Mouse (Mus musculus) forebrain, postnatal 0 days (tissue): ENCODE measurements around the gene Srpk2. TPM values are rescaled to one million over a fixed set of nuclear protein-coding genes. Genes with fewer than 3 reads are reported as not detected.
A peak's percentile ranks its signal among the peaks of the same experiment; 100 is the strongest.
"Not testable (repeated sequence)": the region's sequence is repeated elsewhere in the genome, so short reads cannot be mapped to it uniquely, and the experiment has no call there.

Source experiments
- ATAC-seq: fragments of 200-750 bp; cut with Nextera tagmentation; 2 replicates; pipeline ENCODE4 v1.8.0; 2017; ENCODE audit warnings: mild to moderate bottlenecking, moderate library complexity
- DNase-seq: peaks from one replicate; pipeline ENCODE4 v3.0.0-alpha.2; 2015
- H3K27ac ChIP-seq: fragments of 300-500 bp; sonication (generic); 2 replicates; pipeline ENCODE4 v1.5.1; 2014; ENCODE audit warnings: low read depth, mild to moderate bottlenecking, antibody characterized with exemption, low read length, moderate library complexity, mixed read lengths
- H3K27me3 ChIP-seq: fragments of 300-500 bp; sonication (generic); 2 replicates; pipeline ENCODE4 v1.6.1; 2014; ENCODE audit warnings: mild to moderate bottlenecking, low read length, mixed read lengths; ENCODE audit not compliant: insufficient read depth
- H3K36me3 ChIP-seq: fragments of 300-500 bp; sonication (generic); 2 replicates; pipeline ENCODE4 v1.6.1; 2014; ENCODE audit warnings: mild to moderate bottlenecking, moderate library complexity; ENCODE audit not compliant: insufficient read depth
- H3K4me1 ChIP-seq: fragments of 300-500 bp; sonication (generic); 2 replicates; pipeline ENCODE4 v1.6.1; 2014; ENCODE audit warnings: antibody characterized with exemption; ENCODE audit not compliant: insufficient read depth
- H3K4me2 ChIP-seq: fragments of 300-500 bp; sonication (generic); 2 replicates; pipeline ENCODE4 v1.6.1; 2014; ENCODE audit warnings: low read depth, mild to moderate bottlenecking, moderate library complexity
- H3K4me3 ChIP-seq: fragments of 300-500 bp; sonication (generic); 2 replicates; pipeline ENCODE4 v1.5.1; 2014; ENCODE audit warnings: low read depth, low read length, mixed read lengths
- H3K9ac ChIP-seq: fragments of 300-500 bp; sonication (generic); 2 replicates; pipeline ENCODE4 v1.6.1; 2014; ENCODE audit warnings: mild to moderate bottlenecking
- H3K9me3 ChIP-seq: fragments of 300-500 bp; sonication (generic); 2 replicates; pipeline ENCODE4 v1.6.1; 2016; ENCODE audit warnings: low read length
- CTCF ChIP-seq: sonication (generic); IDR thresholded peaks from 2 replicates; pipeline ENCODE4 v1.5.1; 2016; ENCODE audit warnings: antibody characterized with exemption, control low read depth, low read depth
- WGBS: fragments of 180-500 bp; shearing (Covaris S2); extraction: QIAGEN DNeasy Blood & Tissue Kit; methylation state at CpG from one replicate; pipeline ENCODE4 v1.1.7; 2014; 5-methylcytosine and 5-hydroxymethylcytosine counted together
- polyA plus RNA-seq: library from polyadenylated mRNA; unstranded; fragments of >200 nt; fragmentation: Nextera tagmentation; extraction: Ambion mirVana; gene quantifications from 2 replicates; pipeline ENCODE4 v1.2.1, GENCODE M21; 2015
- total RNA-seq: library from RNA; depleted of rRNA; stranded (reverse); fragments of >200 nt; gene quantifications from 2 replicates; pipeline ENCODE4 v1.2.3, GENCODE M21; 2014

Gene Srpk2
- total and polyA plus RNA-seq, 2 experiments from 2014 or later: 88.8 to 144 TPM

- Histone ChIP-seq H3K9me3 (no peaks in the 10 kb centered on the region), H3K27me3 (no peaks in the 10 kb centered on the region), H3K27ac (0 out of 2 replicates have a peak overlapping the region, but pooled peaks have one; percentile 1), H3K4me1 (no peaks in the 10 kb centered on the region), H3K4me3 (peak overlapping the region; percentile 62), H3K4me2 (peak overlapping the region; percentile 84), H3K9ac (peak overlapping the region; percentile 72), H3K36me3 (no peaks in the 10 kb centered on the region)
- peak; percentile 45 for TF ChIP-seq CTCF
- DNase-seq (peak; percentile 44), ATAC-seq (peak; percentile 95)
- WGBS: 4% methylated on average over 60 of the region's 60 CpGs
Observed at GRCm38 (mm10) chr5:23712130-23713001, 27.9 kb upstream of the Srpk2 start.

GRCm38 (mm10) chr5:23711671-23712129 is 27.3 kb upstream of the Srpk2 start:
- H3K4me2 ChIP-seq: peak overlapping the region; percentile 84
- not testable (repeated sequence) for H3K4me1 ChIP-seq, H3K27me3 ChIP-seq, H3K9me3 ChIP-seq, H3K36me3 ChIP-seq
- 33% methylated on average over 6 of the region's 6 CpGs for WGBS
- peak overlapping the region; percentile 62 for H3K4me3 ChIP-seq
- 0 out of 2 replicates have a peak overlapping the region, but pooled peaks have one; percentile 1 for H3K27ac ChIP-seq
- peak; percentile 64 for DNase-seq
- H3K9ac ChIP-seq: peak overlapping the region; percentile 72
- ATAC-seq: peak; percentile 66; the same call in 1 of the 2 replicates
- TF ChIP-seq CTCF: peak; percentile 64

- Histone ChIP-seq H3K4me1 (no peaks in the 10 kb centered on the region), H3K36me3 (no peaks in the 10 kb centered on the region), H3K4me3 (no peak overlapping the region), H3K4me2 (no peak overlapping the region), H3K9me3 (no peaks in the 10 kb centered on the region), H3K9ac (no peak overlapping the region), H3K27me3 (no peaks in the 10 kb centered on the region), H3K27ac (no peak overlapping the region)
- 94% methylated on average over 4 of the region's 4 CpGs for WGBS
- TF ChIP-seq CTCF: no peak
- DNase-seq: no peak
- no peak for ATAC-seq
Observed at GRCm38 (mm10) chr5:23711244-23711643, 26.8 kb upstream of the Srpk2 start.

DNA sequence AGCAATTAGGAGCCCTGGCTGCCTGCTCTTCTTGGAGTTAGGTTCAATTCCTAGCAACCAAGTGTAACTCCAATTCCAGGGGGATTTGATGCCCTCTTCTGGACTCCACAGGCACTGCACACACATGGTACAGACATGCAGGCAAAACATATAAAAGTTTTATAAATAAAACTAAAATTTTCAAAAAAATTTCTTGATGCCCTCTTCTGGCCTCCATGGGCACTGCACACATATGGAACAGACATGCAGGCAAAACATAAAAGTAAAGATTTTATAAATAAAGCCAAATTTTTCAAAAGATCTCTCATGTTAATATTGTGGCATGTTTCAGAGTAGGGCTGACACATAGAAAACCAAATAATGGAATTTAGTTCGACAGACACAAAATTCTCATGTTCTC is 25.2 kb upstream of the Srpk2 start:
- TF ChIP-seq CTCF: no peak; the same call in 1 of the 2 replicates
- Histone ChIP-seq H3K9me3 (no peaks in the 10 kb centered on the region), H3K9ac (no peak overlapping the region), H3K4me2 (no peak overlapping the region), H3K27ac (no peak overlapping the region), H3K4me3 (no peak overlapping the region), H3K27me3 (no peaks in the 10 kb centered on the region), H3K36me3 (no peaks in the 10 kb centered on the region), H3K4me1 (no peaks in the 10 kb centered on the region)
- 98% methylated on average over 1 of the region's 1 CpGs for WGBS
- ATAC-seq: no peak
- no peak for DNase-seq

DNA sequence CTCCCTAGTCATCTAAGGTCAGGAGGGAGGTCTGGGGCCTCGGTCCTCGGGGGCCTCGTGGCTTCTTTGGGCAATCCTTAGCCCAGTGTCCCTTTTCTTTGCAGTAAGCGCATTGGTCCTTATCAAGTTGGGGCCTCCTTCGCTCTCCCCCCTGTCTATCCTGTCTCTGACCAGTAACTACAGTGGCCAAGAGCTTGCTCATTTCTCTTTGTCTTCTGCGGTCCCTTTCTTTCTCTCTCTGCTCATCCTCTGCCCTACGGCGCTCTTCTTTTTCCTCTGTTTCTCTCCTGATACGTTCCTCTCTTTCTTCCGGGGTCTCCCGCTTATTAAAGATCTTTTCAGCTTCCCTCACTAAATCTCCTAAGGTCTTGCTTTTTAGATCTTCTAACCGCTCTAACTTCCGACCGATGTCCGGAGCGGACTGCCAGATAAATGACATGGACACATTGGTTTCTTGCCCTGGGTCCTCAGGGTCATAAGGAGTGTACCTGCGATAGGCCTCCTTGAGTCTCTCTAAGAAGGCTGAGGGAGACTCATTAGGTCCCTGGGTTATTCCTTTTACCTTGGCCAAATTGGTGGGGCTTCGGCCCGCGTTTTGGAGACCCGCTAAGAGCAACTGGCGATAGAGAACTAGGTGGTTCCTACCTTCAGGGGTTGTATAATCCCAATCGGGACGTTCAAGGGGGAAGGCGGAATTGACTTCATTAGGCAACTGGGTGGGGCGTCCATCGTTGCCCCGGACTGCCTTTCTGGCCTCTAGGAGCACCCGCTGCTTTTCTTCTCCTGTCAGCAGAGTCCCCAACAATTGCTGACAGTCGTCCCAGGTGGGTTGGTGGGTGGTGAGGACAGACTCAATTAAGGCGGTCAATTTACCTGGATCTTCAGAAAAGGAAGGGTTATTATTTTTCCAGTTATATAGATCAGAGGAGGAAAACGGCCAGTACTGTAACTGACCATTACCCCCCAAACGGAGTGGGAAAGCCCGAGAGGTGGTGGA is 22.5 kb upstream of the Srpk2 start:
- not testable (repeated sequence) for H3K9me3 ChIP-seq, H3K9ac ChIP-seq, H3K27me3 ChIP-seq, H3K4me2 ChIP-seq, ATAC-seq, DNase-seq, H3K4me1 ChIP-seq, H3K27ac ChIP-seq, H3K4me3 ChIP-seq
- H3K36me3 ChIP-seq: peaks cover 11% of the 10 kb centered on the region
- 99% methylated on average over 29 of the region's 34 CpGs for WGBS

GRCm38 (mm10) chr5:23697457-23697856 is 13.0 kb upstream of the Srpk2 start:
- no peak overlapping the region for H3K9ac ChIP-seq
- peaks cover 14% of the 10 kb centered on the region for H3K9me3 ChIP-seq
- H3K4me1 ChIP-seq: no peaks in the 10 kb centered on the region
- H3K27ac ChIP-seq: no peak overlapping the region
- ATAC-seq (no peak), DNase-seq (no peak)
- H3K36me3 ChIP-seq: peaks cover 4% of the 10 kb centered on the region; the same call in 1 of the 2 replicates
- H3K27me3 ChIP-seq: no peaks in the 10 kb centered on the region
- H3K4me3 ChIP-seq: no peak overlapping the region
- 95% methylated on average over 1 of the region's 1 CpGs for WGBS
- no peak for TF ChIP-seq CTCF
- no peak overlapping the region for H3K4me2 ChIP-seq
